Mouse (Mus musculus) CH12.LX (cell line): ENCODE data around the gene Ccnd3.

Experiments used
- CHD1 ChIP-seq: IDR thresholded peaks from 2 replicates; pipeline ENCODE4 v1.6.1; 2012; ENCODE audit warnings: low read depth, low read length, improper control_type of control experiment, inconsistent platforms
- CTCF ChIP-seq, 2 experiments: IDR thresholded peaks in 1 of 2; conservative IDR thresholded peaks in 1 of 2; 2 replicates each; pipeline ENCODE4 v1.5.1; 2011 to 2012; ENCODE audit warnings: low read depth in 2 of 2, low read length in 2 of 2, improper control_type of control experiment in 1 of 2, inconsistent platforms in 1 of 2, mild to moderate bottlenecking in 1 of 2, moderate library complexity in 1 of 2
- GABPA ChIP-seq: IDR thresholded peaks from 2 replicates; pipeline ENCODE4 v1.6.1; 2012; ENCODE audit warnings: low read depth, low read length, improper control_type of control experiment, inconsistent platforms; ENCODE audit not compliant: insufficient replicate concordance
- HCFC1 ChIP-seq: IDR thresholded peaks from 2 replicates; pipeline ENCODE4 v1.6.1; 2012; ENCODE audit warnings: low read depth, mild to moderate bottlenecking, inconsistent platforms, low read length, improper control_type of control experiment
- MAZ ChIP-seq: IDR thresholded peaks from 2 replicates; pipeline ENCODE4 v1.6.1; 2012; ENCODE audit warnings: low read depth, mild to moderate bottlenecking, inconsistent platforms, low read length, improper control_type of control experiment, moderate library complexity
- MXI1 ChIP-seq: IDR thresholded peaks from 2 replicates; pipeline ENCODE4 v1.6.1; 2011; ENCODE audit warnings: mild to moderate bottlenecking, low read depth, low read length, improper control_type of control experiment
- POLR2A ChIP-seq: IDR thresholded peaks from 2 replicates; pipeline ENCODE4 v1.6.1; 2011; ENCODE audit warnings: low read depth, mild to moderate bottlenecking, improper control_type of control experiment, low read length
- ZNF384 ChIP-seq: IDR thresholded peaks from 2 replicates; pipeline ENCODE4 v1.6.1; 2012; ENCODE audit warnings: low read depth, low read length, improper control_type of control experiment, inconsistent platforms

DNA sequence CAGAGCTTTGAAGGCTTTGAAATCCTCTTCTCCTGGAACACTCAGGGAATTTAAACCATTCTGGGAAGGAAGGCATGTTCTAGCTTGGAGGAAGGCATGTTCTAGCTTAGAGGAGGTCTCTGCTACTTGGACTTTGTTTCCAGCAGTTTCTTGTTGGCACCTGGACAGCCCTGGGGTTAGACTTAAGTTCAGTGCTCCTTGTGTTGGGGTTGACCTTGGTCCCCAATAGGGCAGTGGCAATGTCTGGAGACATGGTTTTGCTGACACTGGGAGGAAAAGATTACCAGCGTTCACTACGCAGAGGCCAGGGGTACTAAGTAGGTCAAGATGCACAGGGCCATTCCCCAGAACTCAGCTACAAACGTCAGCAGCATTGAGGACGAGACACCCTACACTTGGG is 29.7 kb upstream of the Ccnd3 start:
- TF ChIP-seq HCFC1, result no peak
- no peak for TF ChIP-seq CHD1
- TF ChIP-seq POLR2A, result no peak
- TF ChIP-seq MAZ, result no peak
- no peak for TF ChIP-seq CTCF (conservative IDR thresholded peaks at IDR 0.05 in 1 of 2, IDR thresholded peaks at IDR 0.05 in 1 of 2; ENCODE audit: low read depth in 2 of 2, low read length in 2 of 2)
- no peak for TF ChIP-seq ZNF384
- TF ChIP-seq GABPA, result no peak
- no peak for TF ChIP-seq MXI1
